In genomic region chr14:22887182-22887581, GRCm38 (mm10) we compare ENCODE assay signal across 23 mouse cellular contexts.
DNase-seq lines count a peak whose midpoint lies in the region; ATAC-seq and TF ChIP-seq lines count a peak whose summit lies in the region.
"Had no signal": no experiment of that assay in that cellular context is flagged by ENCODE, and none has a peak within 500 bp of the region (broad histone marks: within the 10 kb centered on the region; RNA-seq: fewer than 3 reads in every experiment).

No protein-coding gene starts in this region.

- no peak for TF ChIP-seq POLR2A in embryonic fibroblast, embryonic 13.5 days (IDR thresholded peaks at IDR 0.05; ENCODE audit: low read depth, low read length)
- no peak for TF ChIP-seq POLR2A in myocyte (IDR thresholded peaks at IDR 0.05; ENCODE audit: insufficient read length, low read depth)

- H3K27me3 ChIP-seq in myocyte (ENCODE audit: control insufficient read depth, insufficient read depth, insufficient read length) = no peaks in the 10 kb centered on the region
- H3K27me3 ChIP-seq: embryonic facial prominence, embryonic 12.5 days; hindbrain, embryonic 15.5 days; liver, embryonic 13.5 days had no signal

- no peak for TF ChIP-seq CTCF in embryonic fibroblast, embryonic 13.5 days (IDR thresholded peaks at IDR 0.05; ENCODE audit: borderline replicate concordance, insufficient read depth, low read length)

- H3K36me3 ChIP-seq in myocyte (ENCODE audit: control insufficient read depth, insufficient read depth) = no peaks in the 10 kb centered on the region
- H3K36me3 ChIP-seq: embryonic facial prominence, embryonic 12.5 days; hindbrain, embryonic 15.5 days; liver, embryonic 13.5 days; midbrain, embryonic 10.5 days had no signal

- DNase-seq in adrenal gland, adult 2 months = peak; percentile 36
- no peak for DNase-seq in adrenal gland, postnatal 4 days (ENCODE audit: low spot score in 2 of 2)
- DNase-seq in NIH3T3 (ENCODE audit: low read depth) = peak; percentile 83
- no peak for DNase-seq in kidney, adult 9 months
- no peak for DNase-seq in left cerebral cortex, postnatal 4 days
- DNase-seq: B cell, adult 2 months; cerebellum, adult 11 months; cerebellum, postnatal 10 days; kidney, postnatal 25 days; liver, embryonic 13.5 days; lung, embryonic 14.5 days; thymus, adult 18-20 months had no signal

- no peak overlapping the region for H3K4me3 ChIP-seq in embryonic fibroblast, embryonic 13.5 days (ENCODE audit: insufficient read depth, low read length)
- H3K4me3 ChIP-seq in myocyte = no peak overlapping the region
- H3K4me3 ChIP-seq: embryonic facial prominence, embryonic 12.5 days; erythroblast, embryonic 14.5 days; hindbrain, embryonic 15.5 days; layer of hippocampus, adult 2 months; liver, embryonic 13.5 days; midbrain, embryonic 10.5 days had no signal

- H3K4me1 ChIP-seq in embryonic fibroblast, embryonic 13.5 days (ENCODE audit: control insufficient read depth, insufficient read depth, low read length) = peaks cover 3% of the 10 kb centered on the region; the same call in 1 of the 2 replicates
- H3K4me1 ChIP-seq: embryonic facial prominence, embryonic 12.5 days; hindbrain, embryonic 15.5 days; liver, embryonic 13.5 days; midbrain, embryonic 10.5 days had no signal

- peak overlapping the region; percentile 100 for H3K27ac ChIP-seq in embryonic fibroblast, embryonic 13.5 days (ENCODE audit: insufficient read depth, low read length)
- H3K27ac ChIP-seq: embryonic facial prominence, embryonic 12.5 days; hindbrain, embryonic 15.5 days; layer of hippocampus, adult 2 months; liver, embryonic 13.5 days; midbrain, embryonic 10.5 days had no signal

- H3K79me2 ChIP-seq in myocyte (ENCODE audit: control insufficient read depth, insufficient read depth) = no peaks in the 10 kb centered on the region

- intact Hi-C loops in left cerebral cortex, postnatal 4 days (cut with DNase I) = no loop called here

- H3ac ChIP-seq in myocyte (ENCODE audit: control insufficient read depth, insufficient read length) = no peak overlapping the region

- no peak for ATAC-seq in monocyte, adult 5-6 weeks (replicated peaks; ENCODE audit: insufficient number of reproducible peaks, low FRiP score, low TSS enrichment, poor library complexity, severe bottlenecking)
- ATAC-seq: forebrain, embryonic 14.5 days; intestine, embryonic 16.5 days had no signal

- no peak overlapping the region for H3K4me2 ChIP-seq in myocyte (ENCODE audit: low read depth)
- H3K4me2 ChIP-seq: embryonic facial prominence, embryonic 12.5 days; heart, embryonic 11.5 days; hindbrain, embryonic 15.5 days; liver, embryonic 13.5 days; lung, embryonic 14.5 days had no signal

TF ChIP-seq in myocyte, 11 proteins besides CTCF, POLR2A, EP300 and RAD21:
- peak; percentile 95 for TF ChIP-seq CEBPB (IDR thresholded peaks at IDR 0.05; ENCODE audit: insufficient read depth, poor library complexity, severe bottlenecking)
- TF ChIP-seq SRF (IDR thresholded peaks at IDR 0.05; ENCODE audit: control insufficient read depth, insufficient read length, low read depth) = no peak

Comparison
In these comparisons a context has a peak if more than half of its experiments do, and no peak if none do; other contexts are left out.
1. DNase-seq: peak in adrenal gland, adult 2 months (single experiment) and NIH3T3 (single experiment); none in adrenal gland, postnatal 4 days (0 of 2), kidney, adult 9 months (single experiment) and left cerebral cortex, postnatal 4 days (single experiment).